Mouse (Mus musculus) neutrophil, adult 5-6 weeks (primary cell): ENCODE measurements around the gene Grhl3. TPM values are rescaled to one million over a fixed set of nuclear protein-coding genes. Genes with fewer than 3 reads are reported as not detected.
"Not testable (repeated sequence)": the region's sequence is repeated elsewhere in the genome, so short reads cannot be mapped to it uniquely, and the experiment has no call there.

Source experiments
- ATAC-seq: fragments of 151-379, 151-347 bp; 2 replicates; pipeline ENCODE4 v1.8.0; 2017; ENCODE audit warnings: mild to moderate bottlenecking, moderate TSS enrichment; ENCODE audit not compliant: insufficient number of reproducible peaks, poor library complexity, low FRiP score, severe bottlenecking; ENCODE audit errors: extremely low read depth
- total RNA-seq: library from RNA; stranded (forward); fragments of 200-1000 nt; gene quantifications from 2 replicates; pipeline ENCODE4 v1.2.3, GENCODE M21; 2017

The Grhl3 gene
- 0.23 and 0.49 TPM in 2 replicates for total RNA-seq

- no peak for ATAC-seq
Observed at GRCm38 (mm10) chr4:135573251-135573808, at the start of gene Grhl3. TSS of gene Grhl3 (minus strand) at chr4:135573630.

DNA sequence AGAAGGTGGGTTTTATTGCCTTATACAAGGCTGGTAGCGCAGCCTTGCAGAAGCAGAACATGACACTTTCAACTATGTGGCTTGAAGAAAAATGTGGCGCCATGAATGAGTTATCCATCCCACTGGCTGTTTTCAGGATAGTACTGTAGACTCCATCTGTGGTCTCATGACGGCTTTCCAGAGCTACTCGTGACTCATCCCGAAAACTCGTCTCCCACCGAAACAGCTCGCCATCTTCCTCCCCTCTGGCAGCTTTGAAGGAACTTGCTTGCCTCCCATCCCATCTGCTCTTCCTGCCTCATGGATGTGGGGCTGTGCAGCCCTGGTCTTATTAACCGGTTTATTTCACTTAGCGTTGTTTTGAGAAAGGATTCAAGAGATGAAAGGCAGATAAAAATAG lies 48.9 kb upstream of the Grhl3 start:
- no peak for ATAC-seq

GRCm38 (mm10) chr4:135620461-135620860 lies 47.0 kb upstream of the Grhl3 start:
- no peak for ATAC-seq

GRCm38 (mm10) chr4:135617783-135618470 lies 44.5 kb upstream of the Grhl3 start:
- peak; percentile 75 for ATAC-seq

GRCm38 (mm10) chr4:135617038-135617437 lies 43.6 kb upstream of the Grhl3 start:
- no peak for ATAC-seq

GRCm38 (mm10) chr4:135615307-135615706 lies 41.9 kb upstream of the Grhl3 start:
- not testable (repeated sequence) for ATAC-seq

DNA sequence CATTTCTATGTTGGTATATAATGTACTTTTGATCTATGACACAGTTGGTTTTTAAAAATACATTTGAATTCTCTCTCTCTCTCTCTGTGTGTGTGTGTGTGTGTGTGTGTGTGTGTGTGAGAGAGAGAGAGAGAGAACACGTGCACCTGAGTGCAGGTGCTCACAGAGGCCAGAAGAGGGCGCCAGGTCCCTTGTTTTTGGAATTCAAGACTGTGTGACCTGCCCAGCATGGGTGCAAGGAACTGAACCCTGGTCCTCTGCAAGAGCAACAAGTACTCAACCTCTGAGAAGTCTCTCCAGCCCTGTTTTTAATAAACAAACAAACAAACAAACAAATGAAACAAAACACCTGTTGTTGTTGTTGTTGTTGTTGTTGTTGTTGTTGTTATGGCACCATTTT lies 36.6 kb upstream of the Grhl3 start:
- ATAC-seq, result no peak

DNA sequence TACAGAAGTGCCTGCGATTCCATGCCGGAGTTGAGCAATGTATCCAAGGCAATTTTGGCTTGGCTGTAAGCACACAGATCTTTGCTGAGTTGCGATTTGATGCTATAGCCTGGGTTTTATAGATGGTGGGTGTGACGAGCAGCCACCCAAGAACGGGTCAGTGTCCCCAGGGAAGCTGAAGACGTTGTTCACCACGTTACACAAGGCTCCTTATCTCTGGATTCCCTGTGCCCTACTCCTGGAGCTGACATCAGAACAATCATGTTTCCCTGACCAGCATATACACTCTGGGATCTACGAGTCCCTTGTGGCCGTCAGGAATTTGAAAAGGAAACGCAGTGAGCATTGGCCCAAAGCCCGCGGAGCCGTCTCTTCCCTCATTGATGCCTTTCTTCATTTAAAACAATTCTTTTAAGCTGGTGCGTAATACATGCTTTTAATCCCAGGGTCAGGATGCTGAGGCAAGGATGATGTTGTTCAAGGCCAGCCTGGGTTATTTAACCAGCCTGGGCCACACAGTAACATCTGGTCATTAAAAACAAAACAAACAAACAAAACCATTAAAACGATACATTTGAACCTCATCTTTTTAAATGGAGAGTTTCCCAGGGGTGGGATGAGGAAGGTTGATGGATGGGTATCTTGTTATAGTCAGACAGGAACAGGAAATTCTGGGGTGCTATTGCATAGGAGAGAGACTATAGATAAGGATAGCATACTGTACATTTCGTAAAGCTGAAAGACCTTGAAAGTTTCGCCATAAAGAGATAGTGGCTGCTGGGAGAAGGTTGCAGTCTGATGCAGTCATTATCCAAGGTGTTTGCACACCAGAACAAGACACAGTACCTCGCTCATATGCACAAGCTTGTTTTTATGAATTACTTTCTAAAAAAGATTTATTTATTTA lies 34.8 kb upstream of the Grhl3 start:
- no peak for ATAC-seq

DNA sequence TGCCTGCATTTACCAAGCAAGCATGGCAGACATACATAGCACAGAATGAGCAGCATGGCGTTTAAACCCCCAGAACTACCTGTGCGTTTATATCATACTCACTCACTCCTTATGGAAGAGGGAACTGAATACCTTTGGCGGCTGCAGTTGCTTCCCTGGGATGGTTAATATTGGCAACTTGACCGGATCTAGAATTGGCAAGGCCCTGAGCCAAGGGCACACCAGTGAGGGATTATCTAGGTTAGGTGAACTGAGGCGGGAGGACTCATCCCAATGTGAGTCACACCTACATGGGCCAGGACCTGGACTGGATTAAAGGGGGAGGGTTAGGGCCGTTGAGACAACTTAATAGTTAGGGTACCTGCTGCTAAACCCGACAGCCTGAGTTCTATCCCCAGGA lies 32.8 kb upstream of the Grhl3 start:
- no peak for ATAC-seq

DNA sequence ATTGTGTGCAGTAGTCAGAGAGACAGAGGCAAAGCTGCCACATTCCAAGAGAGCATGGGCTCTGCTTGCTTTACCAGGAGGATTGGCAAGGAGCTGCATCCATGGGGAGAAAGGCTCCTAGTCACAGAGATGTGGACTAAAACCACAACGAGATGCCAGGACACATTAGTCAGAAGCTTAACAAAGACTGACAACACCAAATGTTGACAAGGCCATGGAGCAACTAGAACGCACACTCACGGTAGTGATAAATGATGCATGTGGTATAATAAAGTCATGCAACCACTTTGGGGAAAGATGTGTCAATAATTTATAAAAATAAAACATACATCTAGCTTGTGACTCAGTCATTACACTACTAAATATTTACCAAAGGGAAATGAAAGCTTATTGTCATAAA lies 28.1 kb upstream of the Grhl3 start:
- no peak for ATAC-seq

DNA sequence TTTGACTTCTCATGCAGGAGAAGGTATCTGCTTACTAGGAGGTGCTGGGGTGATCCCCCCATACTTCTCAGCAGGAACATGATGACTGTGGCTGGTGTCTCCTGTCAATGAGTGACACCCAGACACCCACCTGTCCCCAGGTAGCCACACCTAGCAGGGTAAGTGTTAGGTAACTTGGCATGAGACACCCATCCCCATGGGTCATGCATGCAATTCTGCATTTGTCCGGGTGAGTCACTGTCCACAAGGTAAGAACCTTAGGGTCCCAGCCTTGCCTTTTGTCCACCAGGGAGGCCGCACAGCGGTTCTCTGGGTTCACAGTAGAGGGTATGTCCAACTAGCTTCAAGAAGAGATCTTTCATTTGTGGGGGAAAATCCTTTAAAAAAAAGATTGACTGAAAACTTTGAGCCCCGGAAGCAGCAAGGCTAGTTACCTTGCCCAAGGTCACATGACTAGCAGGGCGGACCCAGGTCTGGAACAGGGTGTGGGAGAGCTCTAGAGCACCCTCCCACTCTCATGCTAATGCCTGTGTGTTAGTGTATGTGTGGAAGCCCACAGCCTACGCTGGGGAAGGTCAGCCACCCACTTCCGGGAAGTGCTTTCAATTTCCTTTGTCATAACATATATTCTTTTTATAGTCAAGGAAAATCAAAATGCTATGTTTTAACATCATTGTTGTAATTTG lies 26.2 kb upstream of the Grhl3 start:
- no peak for ATAC-seq

- no peak for ATAC-seq
Observed at GRCm38 (mm10) chr4:135598998-135599397, 25.6 kb upstream of the Grhl3 start.

- no peak for ATAC-seq
Observed at GRCm38 (mm10) chr4:135597571-135597970, 24.1 kb upstream of the Grhl3 start.

- ATAC-seq, result no peak
Observed at GRCm38 (mm10) chr4:135595943-135596342, 22.5 kb upstream of the Grhl3 start.

GRCm38 (mm10) chr4:135591610-135592304 lies 18.3 kb upstream of the Grhl3 start:
- ATAC-seq, result no peak

- ATAC-seq, result no peak
Observed at GRCm38 (mm10) chr4:135591086-135591485, 17.7 kb upstream of the Grhl3 start.

DNA sequence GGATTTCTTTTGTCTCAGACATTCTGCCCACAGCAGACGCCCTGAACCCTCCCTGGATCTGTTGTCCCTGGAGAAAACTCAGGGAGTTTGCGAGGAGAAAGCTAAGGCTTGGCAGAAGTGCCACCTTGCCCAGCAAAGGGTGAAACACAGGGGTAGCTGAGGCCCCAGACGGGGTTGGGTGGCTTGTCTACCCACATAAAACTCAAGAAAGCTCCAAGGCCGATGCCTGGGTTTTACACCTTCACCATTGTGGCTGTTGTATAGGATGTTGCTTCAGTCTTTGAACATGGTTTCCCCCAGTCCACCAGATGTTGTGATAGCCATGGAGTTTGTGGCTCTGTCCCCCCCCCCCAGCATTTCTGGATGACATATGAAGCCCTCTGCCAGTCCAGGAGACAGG lies 11.4 kb upstream of the Grhl3 start:
- ATAC-seq, result no peak

- ATAC-seq, result no peak
Observed at GRCm38 (mm10) chr4:135581222-135581910, 7.9 kb upstream of the Grhl3 start.
